Mouse (Mus musculus) activated CD4-positive, CD25-positive, alpha-beta regulatory T cell, adult 9 weeks (primary cell): ENCODE measurements around the gene Ms4a13. TPM values are rescaled to one million over a fixed set of nuclear protein-coding genes. Genes with fewer than 3 reads are reported as not detected.

Experiments
- polyA plus RNA-seq: library from polyadenylated mRNA; unstranded; fragments of 100-300 nt; shearing (Covaris generic); gene quantifications from one replicate; pipeline ENCODE4 v1.2.1, GENCODE M21; 2017

The Ms4a13 gene
- not detected for polyA plus RNA-seq

DNA sequence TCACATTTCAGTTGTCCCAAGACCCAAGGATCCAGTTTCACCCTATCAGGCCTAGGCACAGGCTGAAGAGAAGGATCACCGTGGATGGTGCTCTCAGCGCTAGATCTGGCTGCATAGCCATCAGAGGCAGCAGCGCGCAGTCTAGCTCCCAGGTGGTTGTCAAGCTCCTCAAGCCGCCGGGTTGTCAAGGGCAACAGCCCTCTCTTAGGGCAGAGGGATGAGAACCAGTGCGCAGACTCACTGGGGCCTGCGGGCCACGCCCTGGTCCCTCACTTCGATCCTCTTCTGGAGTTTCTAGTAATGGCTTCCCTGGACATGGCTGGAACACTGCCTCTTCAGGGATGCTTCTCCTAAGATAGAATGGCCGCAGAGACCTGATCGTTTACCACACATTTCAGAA is at the start of gene Ms4a13:
TSS of gene Ms4a13 (minus strand) at position 192 of the 400 bp plus-strand sequence.

DNA sequence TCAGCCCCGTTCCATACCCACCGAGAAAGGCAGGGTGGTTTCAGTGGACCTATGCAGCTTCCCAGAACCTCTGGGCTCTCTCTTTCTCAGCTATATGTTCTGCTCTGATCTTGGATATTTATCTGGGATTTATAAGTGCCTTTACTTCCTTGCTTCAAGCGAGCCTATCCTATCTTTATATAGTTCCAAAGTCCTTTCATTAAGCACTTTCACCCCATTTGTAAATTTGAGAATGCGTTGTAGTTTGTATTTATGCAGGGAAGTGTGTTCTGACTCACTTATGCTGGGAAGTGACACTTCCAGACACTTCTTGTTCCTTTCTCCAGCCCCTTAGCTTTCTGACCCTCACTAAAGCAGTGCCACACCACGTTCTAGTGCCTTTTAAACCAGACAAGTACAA is 35.8 kb upstream of the Ms4a13 start, which contains the start of gene Ms4a12:
TSS of gene Ms4a12 (minus strand) at position 101 of the 400 bp plus-strand sequence.

GRCm38 (mm10) chr19:11165172-11165571 is 31.4 kb downstream of the Ms4a13 start, which contains the start of gene 1700025F22Rik:
TSS of gene 1700025F22Rik (minus strand) at chr19:11165320.

GRCm38 (mm10) chr19:11130776-11131175 is 65.8 kb downstream of the Ms4a13 start, which contains the start of gene 1700017D01Rik:
TSS of gene 1700017D01Rik (minus strand) at chr19:11130876.

Other genes starting within 250 kb of the Ms4a13 start
- gene Ccdc86, start 247.5 kb downstream of the Ms4a13 start, polyA plus RNA-seq, result 20.7 TPM
- gene Ms4a10, start 222.1 kb downstream of the Ms4a13 start, polyA plus RNA-seq, result not detected
- gene Ms4a15, start 203.5 kb downstream of the Ms4a13 start, polyA plus RNA-seq, result not detected
- not detected for gene Ms4a18, start 178.7 kb downstream of the Ms4a13 start, polyA plus RNA-seq
- gene Ms4a8a, start 115.6 kb downstream of the Ms4a13 start, polyA plus RNA-seq, result not detected
- not detected for gene 1700017D01Rik, start 65.9 kb downstream of the Ms4a13 start, polyA plus RNA-seq
- not detected for gene 1700025F22Rik, start 31.4 kb downstream of the Ms4a13 start, polyA plus RNA-seq
- not detected for gene Ms4a12, start 35.7 kb upstream of the Ms4a13 start, polyA plus RNA-seq
- 1.9 TPM for gene Ms4a1, start 69.5 kb upstream of the Ms4a13 start, polyA plus RNA-seq
- not detected for gene Ms4a5, start 87.1 kb upstream of the Ms4a13 start, polyA plus RNA-seq
- not detected for gene Ms4a14, start 117.7 kb upstream of the Ms4a13 start, polyA plus RNA-seq
- 0.83 TPM for gene Ms4a7, start 139.4 kb upstream of the Ms4a13 start, polyA plus RNA-seq
- gene Ms4a4a, start 178.8 kb upstream of the Ms4a13 start, polyA plus RNA-seq, result 1.5 TPM
- gene Ms4a4c, start 208.0 kb upstream of the Ms4a13 start, polyA plus RNA-seq, result 118 TPM
- 3,895 TPM for gene Ms4a4b, start 246.8 kb upstream of the Ms4a13 start, polyA plus RNA-seq